ENCODE assay signal across 8 mouse cellular contexts in genomic region chr19:45581257-45581656, GRCm38 (mm10). TPM values are rescaled to one million over a fixed set of nuclear protein-coding genes. Genes with fewer than 3 reads are reported as not detected.
DNase-seq lines count a peak whose midpoint lies in the region; ATAC-seq and TF ChIP-seq lines count a peak whose summit lies in the region.
"Had no signal": no experiment of that assay in that cellular context is flagged by ENCODE, and none has a peak within 500 bp of the region (broad histone marks: within the 10 kb centered on the region; RNA-seq: fewer than 3 reads in every experiment).

No protein-coding gene starts in this region.

- ATAC-seq in hindbrain, embryonic 11.5 days (ENCODE audit: low FRiP score) = no peak
- no peak for ATAC-seq in hindbrain, embryonic 13.5 days (ENCODE audit: low FRiP score)
- no peak for ATAC-seq in liver, embryonic 14.5 days (ENCODE audit: insufficient read depth)

- H3K4me2 ChIP-seq in hindbrain, embryonic 11.5 days (replicated peaks; ENCODE audit: low read depth, low read length) = no peak overlapping the region
- H3K4me2 ChIP-seq in hindbrain, embryonic 13.5 days = no peak overlapping the region
- no peak overlapping the region for H3K4me2 ChIP-seq in liver, embryonic 14.5 days (ENCODE audit: low read depth)
- H3K4me2 ChIP-seq: midbrain, embryonic 12.5 days had no signal

- H3K27me3 ChIP-seq in hindbrain, embryonic 11.5 days (ENCODE audit: control insufficient read depth, insufficient read depth, low read length) = peaks cover 4% of the 10 kb centered on the region
- peaks cover 68% of the 10 kb centered on the region for H3K27me3 ChIP-seq in hindbrain, embryonic 13.5 days
- H3K27me3 ChIP-seq in C2C12 (ENCODE audit: control insufficient read depth, insufficient read depth, insufficient read length) = no peaks in the 10 kb centered on the region
- peaks cover 77% of the 10 kb centered on the region for H3K27me3 ChIP-seq in embryonic facial prominence, embryonic 10.5 days (replicated peaks; ENCODE audit: low read depth, poor library complexity, severe bottlenecking)
- H3K27me3 ChIP-seq in liver, embryonic 14.5 days (ENCODE audit: control insufficient read depth, insufficient read depth, low read length) = no peaks in the 10 kb centered on the region
- no peaks in the 10 kb centered on the region for H3K27me3 ChIP-seq in spleen, adult 2 months (ENCODE audit: control insufficient read depth, insufficient read depth, low read length)

- TF ChIP-seq POLR2A in spleen, adult 2 months (IDR thresholded peaks at IDR 0.05; ENCODE audit: low read depth, low read length) = no peak

- H3K79me2 ChIP-seq in C2C12 (ENCODE audit: control insufficient read depth, insufficient read depth) = no peaks in the 10 kb centered on the region

- H3ac ChIP-seq in C2C12 (ENCODE audit: control insufficient read depth, insufficient read length, low read depth) = no peak overlapping the region

- no peaks in the 10 kb centered on the region for H3K9me3 ChIP-seq in hindbrain, embryonic 11.5 days (ENCODE audit: control insufficient read depth, low read length)
- H3K9me3 ChIP-seq in hindbrain, embryonic 13.5 days = no peaks in the 10 kb centered on the region
- no peaks in the 10 kb centered on the region for H3K9me3 ChIP-seq in embryonic facial prominence, embryonic 10.5 days
- H3K9me3 ChIP-seq in liver, embryonic 14.5 days (ENCODE audit: control insufficient read depth, low read length) = no peaks in the 10 kb centered on the region
- H3K9me3 ChIP-seq: midbrain, embryonic 12.5 days had no signal

- 0 out of 2 replicates have a peak, but pooled peaks cover 2% of the 10 kb centered on the region for H3K36me3 ChIP-seq in hindbrain, embryonic 11.5 days (ENCODE audit: control insufficient read depth, insufficient read depth, low read length)
- H3K36me3 ChIP-seq in hindbrain, embryonic 13.5 days = peaks cover 48% of the 10 kb centered on the region
- peaks cover 12% of the 10 kb centered on the region for H3K36me3 ChIP-seq in C2C12 (ENCODE audit: control insufficient read depth, insufficient read depth)
- H3K36me3 ChIP-seq in embryonic facial prominence, embryonic 10.5 days (replicated peaks) = peaks cover 48% of the 10 kb centered on the region
- H3K36me3 ChIP-seq in liver, embryonic 14.5 days (replicated peaks; ENCODE audit: control insufficient read depth, insufficient read depth, low read depth) = no peaks in the 10 kb centered on the region
- H3K36me3 ChIP-seq in spleen, adult 2 months (ENCODE audit: control insufficient read depth, insufficient read depth, low read length) = peaks cover 2% of the 10 kb centered on the region; the same call in 1 of the 2 replicates

- TF ChIP-seq CTCF in C2C12 (IDR thresholded peaks at IDR 0.05; ENCODE audit: control insufficient read depth, insufficient read depth, insufficient read length) = peak; percentile 56
- TF ChIP-seq CTCF in liver, embryonic 14.5 days (IDR thresholded peaks at IDR 0.05; ENCODE audit: low read depth) = peak; percentile 92
- TF ChIP-seq CTCF in spleen, adult 2 months (IDR thresholded peaks at IDR 0.05; ENCODE audit: extremely low read depth, insufficient read depth, insufficient read length, insufficient replicate concordance) = peak; percentile 30; the same call in 1 of the 2 replicates

- 0 out of 2 replicates have a peak, but pooled peaks cover 7% of the 10 kb centered on the region for H3K4me1 ChIP-seq in hindbrain, embryonic 11.5 days (replicated peaks; ENCODE audit: control insufficient read depth, insufficient read depth, low read length)
- H3K4me1 ChIP-seq in hindbrain, embryonic 13.5 days (replicated peaks) = peaks cover 27% of the 10 kb centered on the region
- peaks cover 77% of the 10 kb centered on the region for H3K4me1 ChIP-seq in embryonic facial prominence, embryonic 10.5 days
- H3K4me1 ChIP-seq in liver, embryonic 14.5 days (replicated peaks; ENCODE audit: control insufficient read depth in 2 of 2, insufficient read depth in 2 of 2, low read length in 1 of 2) = 0 out of 4 replicates have a peak, but pooled peaks cover 0 to 2% of the 10 kb centered on the region in 2 experiments
- H3K4me1 ChIP-seq in spleen, adult 2 months (ENCODE audit: control insufficient read depth, insufficient read depth, insufficient read length) = peaks cover 7% of the 10 kb centered on the region; the same call in 1 of the 2 replicates

- WGBS in hindbrain, embryonic 11.5 days = 71% methylated on average over 3 of the region's 3 CpGs
- WGBS in hindbrain, embryonic 13.5 days = 80% methylated on average over 3 of the region's 3 CpGs
- 64% methylated on average over 3 of the region's 3 CpGs for WGBS in embryonic facial prominence, embryonic 10.5 days
- 21% methylated on average over 3 of the region's 3 CpGs for WGBS in liver, embryonic 14.5 days (ENCODE audit: insufficient replicate concordance)
- WGBS in spleen, adult 2 months = 60% methylated on average over 3 of the region's 3 CpGs

- H3K27ac ChIP-seq in hindbrain, embryonic 11.5 days (ENCODE audit: low read depth, low read length) = no peak overlapping the region
- H3K27ac ChIP-seq in hindbrain, embryonic 13.5 days = no peak overlapping the region
- peak overlapping the region; percentile 65 for H3K27ac ChIP-seq in embryonic facial prominence, embryonic 10.5 days (replicated peaks)
- no peak overlapping the region for H3K27ac ChIP-seq in liver, embryonic 14.5 days
- H3K27ac ChIP-seq in spleen, adult 2 months (ENCODE audit: insufficient read depth, low read length) = no peak overlapping the region

- TF ChIP-seq EP300 in liver, embryonic 14.5 days (IDR thresholded peaks at IDR 0.05; ENCODE audit: low read depth) = no peak

- DNase-seq in hindbrain, embryonic 11.5 days (ENCODE audit: low spot score) = peak; percentile 74
- peak; percentile 79 for DNase-seq in Muller cell, postnatal 12 days (ENCODE audit: inconsistent ontology term)
- peak; percentile 76 for DNase-seq in embryonic facial prominence, embryonic 10.5 days (ENCODE audit: low spot score)
- peak in 2 of 3 experiments; percentile 46 to 58 for DNase-seq in liver, embryonic 14.5 days (ENCODE audit: low read depth in 3 of 3, low spot score in 3 of 3)
- no peak for DNase-seq in spleen, adult 2 months (ENCODE audit: low read depth in 1 of 2, low spot score in 2 of 2)

- no peaks in the 10 kb centered on the region for H3K79me3 ChIP-seq in C2C12 (ENCODE audit: low read depth)

- H3K9ac ChIP-seq in hindbrain, embryonic 11.5 days (ENCODE audit: low read depth, low read length) = no peak overlapping the region
- no peak overlapping the region for H3K9ac ChIP-seq in hindbrain, embryonic 13.5 days
- no peak overlapping the region for H3K9ac ChIP-seq in liver, embryonic 14.5 days (replicated peaks)
- H3K9ac ChIP-seq: midbrain, embryonic 12.5 days had no signal

- no peak overlapping the region for H3K4me3 ChIP-seq in hindbrain, embryonic 11.5 days (ENCODE audit: low read depth, low read length)
- no peak overlapping the region for H3K4me3 ChIP-seq in hindbrain, embryonic 13.5 days
- no peak overlapping the region for H3K4me3 ChIP-seq in C2C12 (ENCODE audit: insufficient read depth, poor library complexity, severe bottlenecking)
- H3K4me3 ChIP-seq in embryonic facial prominence, embryonic 10.5 days = no peak overlapping the region
- no peak overlapping the region for H3K4me3 ChIP-seq in liver, embryonic 14.5 days (ENCODE audit: insufficient read depth in 1 of 2, low read depth in 2 of 2, low read length in 2 of 2)
- H3K4me3 ChIP-seq in spleen, adult 2 months (ENCODE audit: extremely low read depth, insufficient read depth, insufficient read length) = no peak overlapping the region
- H3K4me3 ChIP-seq: midbrain, embryonic 12.5 days had no signal

TF ChIP-seq in C2C12, 6 proteins besides CTCF, POLR2A, EP300 and RAD21:
- TF ChIP-seq CEBPB (IDR thresholded peaks at IDR 0.05; ENCODE audit: low read depth) (no peak), MYOD1 (IDR thresholded peaks at IDR 0.05; ENCODE audit: control insufficient read depth, insufficient read length, low read depth) (no peak), FOSL1 (IDR thresholded peaks at IDR 0.05; ENCODE audit: insufficient read depth, low read length, poor library complexity, severe bottlenecking) (no peak), MYOG (IDR thresholded peaks at IDR 0.05; ENCODE audit: control insufficient read depth, extremely low read depth, insufficient read length) (no peak), MAX (IDR thresholded peaks at IDR 0.05) (no peak), USF1 (IDR thresholded peaks at IDR 0.05; ENCODE audit: low read depth) (no peak)

RNA-seq across cellular contexts. Expression of gene Gm17018, which starts 20.8 kb away (rescaled TPM):
- polyA plus RNA-seq in hindbrain, embryonic 11.5 days (2014; fragmentation: Nextera tagmentation; extraction: Ambion mirVana) = 62.7 and 63.4 TPM in 2 replicates
- polyA plus RNA-seq in hindbrain, embryonic 13.5 days (2015; fragmentation: Nextera tagmentation; extraction: Ambion mirVana) = 61.8 and 73.4 TPM in 2 replicates
- 25.7 TPM for polyA plus RNA-seq in C2C12 (2012; fragmentation: generic; extraction: Trizol)
- 50.3 and 50.8 TPM in 2 replicates for polyA plus RNA-seq in embryonic facial prominence, embryonic 10.5 days (2016; fragmentation: Nextera tagmentation; extraction: Ambion mirVana)
- 3.5 and 7.5 TPM in 2 replicates for polyA plus RNA-seq in liver, embryonic 14.5 days (2012; rRNA removed)
- 15.5 and 19.0 TPM in 2 replicates for polyA plus RNA-seq in liver, embryonic 14.5 days (2014; fragmentation: Nextera tagmentation; extraction: Ambion mirVana)
- polyA plus RNA-seq in spleen, adult 2 months (2012; rRNA removed) = 2.3 and 5.5 TPM in 2 replicates

RNA-seq across cellular contexts. Expression of gene Poll, which starts 20.9 kb away (rescaled TPM):
- polyA plus RNA-seq in hindbrain, embryonic 11.5 days (2014; fragmentation: Nextera tagmentation; extraction: Ambion mirVana) = 14.1 and 16.4 TPM in 2 replicates
- 13.5 and 14.6 TPM in 2 replicates for polyA plus RNA-seq in hindbrain, embryonic 13.5 days (2015; fragmentation: Nextera tagmentation; extraction: Ambion mirVana)
- 12.7 TPM for polyA plus RNA-seq in C2C12 (2012; fragmentation: generic; extraction: Trizol)
- 23.3 and 23.8 TPM in 2 replicates for polyA plus RNA-seq in embryonic facial prominence, embryonic 10.5 days (2016; fragmentation: Nextera tagmentation; extraction: Ambion mirVana)
- polyA plus RNA-seq in liver, embryonic 14.5 days (2012; rRNA removed) = 3.4 and 3.7 TPM in 2 replicates
- polyA plus RNA-seq in liver, embryonic 14.5 days (2014; fragmentation: Nextera tagmentation; extraction: Ambion mirVana) = 4.1 and 5.0 TPM in 2 replicates
- polyA plus RNA-seq in spleen, adult 2 months (2012; rRNA removed) = 9.0 and 10.7 TPM in 2 replicates

Comparison
In these comparisons a context has a peak if more than half of its experiments do, and no peak if none do; other contexts are left out.
1. DNase-seq: peak in hindbrain, embryonic 11.5 days (single experiment), Muller cell, postnatal 12 days (single experiment), embryonic facial prominence, embryonic 10.5 days (single experiment) and liver, embryonic 14.5 days (2 of 3); none in spleen, adult 2 months (0 of 2).
2. CTCF ChIP-seq: peak in every context shown above with its lines; median percentile 92 in liver, embryonic 14.5 days; 56 in C2C12; 30 in spleen, adult 2 months.